Mouse (Mus musculus): ENCODE results near the gene Pla2g3.

Gene Pla2g3

DNA sequence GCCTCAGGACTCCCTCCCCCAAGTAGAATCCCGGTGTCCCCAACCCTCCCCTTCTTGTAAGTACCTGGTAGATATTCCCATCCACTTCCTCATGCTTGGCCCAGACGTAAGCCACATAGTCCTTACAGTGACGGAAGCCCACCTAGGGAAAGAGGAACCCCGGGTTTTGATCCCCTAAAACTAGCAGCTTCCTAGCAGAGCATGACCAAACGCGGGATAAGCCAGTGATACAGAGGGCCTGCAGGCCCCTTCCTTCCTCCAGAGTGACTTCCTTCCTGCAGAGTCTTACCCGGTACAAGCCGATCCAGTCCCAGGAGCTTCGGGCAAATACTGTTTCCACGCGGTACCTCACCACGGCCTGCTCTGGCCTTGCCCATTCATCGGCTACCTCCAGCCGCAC lies 7.4 kb downstream of the Pla2g3 start:
- no peak for DNase-seq

DNA sequence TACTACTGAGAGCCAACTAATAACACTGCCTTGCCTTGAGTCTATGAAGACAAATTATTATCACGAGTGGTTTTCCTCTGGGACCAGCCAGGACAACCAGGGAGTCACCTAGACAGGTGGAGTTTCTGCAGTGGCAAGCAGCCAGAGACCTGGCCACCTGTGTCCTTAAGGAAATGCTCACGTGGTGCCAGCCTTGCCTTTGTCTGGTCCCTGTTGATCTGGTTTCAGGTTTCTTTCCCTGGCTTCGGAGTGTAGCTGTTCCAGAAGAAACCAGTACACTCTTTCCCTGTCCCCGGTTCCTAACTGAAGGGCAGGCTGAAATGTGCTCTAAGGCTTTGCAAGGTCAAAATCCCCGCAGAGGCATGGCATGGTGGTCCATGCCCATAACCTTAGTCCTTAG lies 8.7 kb downstream of the Pla2g3 start:
- no peak for DNase-seq

DNA sequence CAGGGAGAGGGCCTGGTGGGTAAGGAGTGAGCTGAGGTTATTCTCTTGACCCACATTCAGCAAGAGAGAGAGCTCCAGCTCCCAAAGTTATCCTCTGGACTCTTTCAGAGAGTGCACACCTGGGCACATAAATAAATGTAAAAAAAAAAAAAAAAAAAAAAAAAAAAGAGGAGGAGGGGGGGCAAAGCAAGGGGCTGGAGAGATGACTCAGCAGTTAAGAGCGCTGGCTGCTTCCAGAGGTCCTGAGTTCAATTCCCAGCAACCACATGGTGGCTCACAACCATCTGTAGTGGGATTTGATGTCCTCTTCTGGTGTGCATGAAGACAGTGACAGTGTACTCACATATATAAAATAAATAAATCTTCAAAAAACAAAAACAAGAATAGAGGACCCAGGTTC lies 9.2 kb downstream of the Pla2g3 start:
- no peak for DNase-seq

GRCm38 (mm10) chr11:3502057-3502456 lies 14.0 kb downstream of the Pla2g3 start:
- DNase-seq: no peak

- DNase-seq: no peak
Measured at GRCm38 (mm10) chr11:3502459-3503072, 14.5 kb downstream of the Pla2g3 start.

- no peak for DNase-seq
Measured at GRCm38 (mm10) chr11:3503755-3504693, 15.9 kb downstream of the Pla2g3 start.

DNA sequence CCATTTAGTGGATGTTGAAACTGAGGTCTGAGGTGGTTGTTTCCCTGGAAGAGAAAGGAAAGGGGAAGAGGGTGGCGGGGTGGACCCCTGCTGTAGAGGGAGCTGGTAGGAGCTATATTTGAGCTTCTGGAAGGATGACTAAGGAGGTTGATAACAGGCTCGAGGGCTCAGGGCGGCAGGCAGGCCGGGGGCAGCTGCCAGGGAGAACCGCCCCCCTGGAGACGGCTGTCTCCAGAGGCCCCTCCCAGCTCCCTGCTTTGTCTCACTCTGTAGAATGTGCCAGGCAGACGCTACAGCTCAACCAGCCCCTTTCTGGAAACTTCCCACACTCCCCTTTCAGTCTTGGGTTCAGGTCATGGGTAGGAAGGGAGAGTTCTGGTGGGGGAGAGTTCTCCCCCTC lies 20.1 kb downstream of the Pla2g3 start:
- no peak for DNase-seq

GRCm38 (mm10) chr11:3509181-3510085 lies 21.3 kb downstream of the Pla2g3 start:
- no peak for DNase-seq

- peak in 1 of 2 experiments; percentile 28 for DNase-seq
Measured at GRCm38 (mm10) chr11:3510321-3510720, 22.2 kb downstream of the Pla2g3 start.

DNA sequence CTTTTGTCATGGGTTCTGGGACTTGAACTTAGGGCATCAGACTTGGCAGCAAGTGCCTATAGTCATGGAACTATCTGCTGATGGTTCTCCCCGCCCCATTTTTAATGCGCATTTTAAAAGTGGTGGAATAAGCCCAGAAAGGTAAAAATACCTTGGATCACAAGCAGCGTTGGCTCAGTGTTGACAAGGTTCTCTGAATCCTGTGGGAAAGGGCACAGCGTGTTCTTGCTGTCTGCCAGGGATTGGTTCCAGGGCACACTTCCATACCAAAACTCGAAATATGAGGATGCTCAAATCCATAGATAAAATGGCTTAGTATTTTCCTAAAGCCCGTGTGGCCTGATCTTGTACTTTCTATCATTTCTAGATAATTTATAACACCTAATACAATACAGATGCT lies 25.2 kb downstream of the Pla2g3 start:
- no peak for DNase-seq

GRCm38 (mm10) chr11:3514529-3515054 lies 26.5 kb downstream of the Pla2g3 start, which contains the start of gene Selenom:
Gene Selenom, plus strand, starts transcription at chr11:3514684.
- DNase-seq: peak; percentile 89 to 91

GRCm38 (mm10) chr11:3515216-3515615 lies 27.1 kb downstream of the Pla2g3 start:
- no peak for DNase-seq

DNA sequence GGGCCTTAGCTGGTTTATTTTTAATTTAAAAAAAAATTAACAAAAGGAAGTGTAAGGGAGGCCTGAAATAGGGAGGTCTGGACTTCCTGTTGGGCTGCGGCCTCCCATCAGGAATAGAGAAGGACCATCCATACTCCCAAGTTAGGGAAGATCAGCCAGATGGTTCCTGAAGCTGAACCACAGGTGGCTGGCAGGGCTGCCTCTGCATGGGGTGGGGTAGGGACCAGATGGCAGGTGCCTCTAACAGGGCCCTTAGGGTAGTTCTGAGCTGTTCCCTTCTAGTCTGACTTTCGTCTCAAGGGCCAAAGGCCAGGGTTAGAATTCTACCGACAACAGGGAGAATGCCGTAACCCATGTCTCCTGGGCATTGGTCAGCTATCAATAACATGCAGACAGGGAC lies 27.6 kb downstream of the Pla2g3 start:
- DNase-seq: peak in 1 of 2 experiments; percentile 22

DNA sequence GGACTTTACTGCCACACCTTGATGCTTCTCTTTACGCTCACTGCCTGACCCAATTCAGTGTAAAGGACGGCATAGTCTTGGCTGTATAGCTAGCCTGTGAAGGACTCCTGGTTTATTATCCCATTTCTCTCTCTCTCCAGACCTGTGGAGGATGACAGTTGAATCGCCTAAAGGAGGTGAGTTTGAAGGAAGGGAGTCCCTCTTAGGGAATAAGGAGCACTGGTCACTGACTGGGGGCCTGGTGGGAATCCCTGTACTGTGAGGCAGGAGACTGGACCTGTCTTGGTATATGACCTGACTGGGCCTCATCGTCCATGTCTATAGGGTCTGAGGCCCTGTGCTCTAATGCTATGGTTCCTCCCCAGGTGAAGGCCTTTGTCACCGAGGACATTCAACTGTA lies 28.0 kb downstream of the Pla2g3 start:
- DNase-seq: no peak

DNA sequence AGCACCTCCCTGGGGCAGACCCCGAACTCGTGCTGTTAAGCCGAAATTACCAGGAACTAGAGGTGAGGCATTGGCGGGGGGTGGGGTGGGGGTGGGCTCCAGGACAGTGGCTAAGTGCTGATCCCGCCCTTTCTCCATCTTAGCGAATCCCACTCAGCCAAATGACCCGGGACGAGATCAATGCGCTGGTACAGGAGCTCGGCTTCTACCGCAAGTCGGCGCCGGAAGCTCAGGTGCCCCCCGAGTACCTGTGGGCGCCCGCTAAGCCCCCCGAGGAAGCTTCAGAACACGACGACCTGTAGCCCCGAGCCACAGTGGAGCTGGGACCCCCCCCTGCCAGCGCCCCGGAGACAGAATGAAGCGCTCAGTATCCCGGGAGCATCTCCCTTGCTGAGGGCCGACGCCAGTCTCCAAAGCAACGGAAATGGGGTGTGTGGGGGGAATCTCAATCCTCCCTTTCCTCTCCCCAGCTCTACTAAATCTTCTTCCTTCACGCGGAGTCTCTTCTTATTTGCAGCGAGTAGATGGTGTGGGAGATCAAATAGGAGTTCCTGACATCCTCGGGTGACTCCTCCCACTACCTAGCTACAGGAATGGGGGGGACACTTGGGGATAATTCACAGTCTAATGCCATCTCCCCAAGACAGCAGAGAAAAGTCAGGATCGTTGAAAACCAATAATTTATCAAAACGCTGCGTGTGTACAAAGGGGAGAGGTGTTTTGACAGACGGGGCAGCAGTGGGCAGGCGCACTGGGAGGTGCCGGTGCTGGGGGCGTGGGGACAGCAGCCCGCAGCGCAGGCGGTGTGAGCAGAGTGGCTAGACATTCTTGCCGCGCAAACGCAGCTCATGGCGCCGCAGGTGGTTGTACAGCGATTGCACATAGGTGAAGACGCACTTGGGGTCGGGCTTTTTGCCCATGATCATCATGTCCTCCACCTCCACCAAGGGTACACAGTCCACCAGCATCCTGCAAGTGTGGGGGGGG lies 29.1 kb downstream of the Pla2g3 start:
- DNase-seq: peak; percentile 53 to 62

DNA sequence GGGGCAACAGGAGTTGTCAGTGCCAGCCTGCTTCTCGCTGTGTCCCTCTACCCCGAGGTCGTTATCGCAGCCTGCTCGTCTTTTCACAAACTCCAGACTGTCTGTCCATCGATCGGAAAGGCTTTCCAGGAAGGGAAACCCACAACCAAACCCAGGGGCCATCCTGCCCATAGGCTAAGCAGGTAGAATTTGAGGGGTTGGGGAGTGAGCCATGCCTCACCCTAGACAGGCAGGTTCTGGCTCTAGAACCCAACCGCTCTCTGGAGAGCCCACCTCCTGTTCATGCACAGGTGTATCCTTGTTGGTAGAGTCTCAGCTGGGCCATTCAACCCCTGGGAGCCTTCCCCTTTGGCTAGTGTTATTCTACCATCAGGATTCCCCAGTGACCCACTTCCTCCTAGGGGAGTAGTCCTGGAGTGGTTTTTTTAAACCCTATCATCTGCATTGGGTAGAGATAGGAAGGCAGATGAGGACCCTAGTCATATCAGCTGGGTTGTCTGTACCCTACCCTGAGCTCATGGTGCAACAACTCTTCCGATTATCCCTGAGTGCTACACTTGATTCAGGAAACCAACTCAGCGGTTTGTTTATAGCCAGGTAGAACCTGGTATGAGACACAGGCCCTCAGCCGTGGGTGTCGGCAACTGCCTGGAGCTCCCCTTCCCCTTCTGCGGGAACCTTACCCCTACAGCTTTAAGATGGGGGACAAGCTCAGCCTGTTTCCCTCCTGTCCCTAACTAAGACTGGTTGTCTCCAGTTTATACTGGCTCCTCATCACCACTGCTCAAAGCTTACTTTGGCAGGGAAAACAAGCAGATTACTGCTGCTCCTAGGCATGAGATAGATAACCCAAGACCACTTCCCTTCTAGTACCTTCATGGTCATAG lies 30.0 kb downstream of the Pla2g3 start:
- peak in 1 of 2 experiments; percentile 22 for DNase-seq

GRCm38 (mm10) chr11:3519051-3519726 lies 31.1 kb downstream of the Pla2g3 start:
- DNase-seq: no peak

- DNase-seq: no peak
Measured at GRCm38 (mm10) chr11:3519756-3520398, 31.8 kb downstream of the Pla2g3 start.

GRCm38 (mm10) chr11:3520919-3521318 lies 32.8 kb downstream of the Pla2g3 start:
- peak in 1 of 2 experiments; percentile 21 for DNase-seq
